Mouse (Mus musculus) stomach, adult 2 months (tissue): ENCODE measurements around the gene Olfr1178. TPM values are rescaled to one million over a fixed set of nuclear protein-coding genes. Genes with fewer than 3 reads are reported as not detected.

ENCODE experiments used
- polyA plus RNA-seq: library from polyadenylated mRNA; depleted of rRNA; stranded (reverse); fragments of >200 nt; gene quantifications from 2 replicates; pipeline ENCODE4 v1.2.3, GENCODE M21; 2012; rRNA removed

Olfr1178 gene
- polyA plus RNA-seq = not detected in 2 replicates

DNA sequence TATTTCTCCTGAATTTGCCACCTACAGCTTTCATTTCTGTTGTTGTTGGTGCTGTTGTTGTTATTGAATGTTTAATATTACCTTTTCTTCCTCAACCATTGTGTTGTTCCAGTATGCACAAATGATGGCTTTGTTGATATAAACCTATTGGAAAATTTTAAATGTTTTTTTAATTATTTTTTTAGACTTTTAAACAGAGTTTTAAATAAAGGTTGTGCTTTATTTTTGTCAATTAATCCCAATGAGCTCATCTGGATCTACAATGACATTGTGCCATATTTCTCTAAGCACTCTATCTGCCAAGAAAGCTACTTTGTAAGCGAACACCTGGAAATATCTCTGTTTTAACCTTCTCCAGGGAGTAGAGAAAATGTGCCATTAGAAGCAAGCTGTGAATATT lies at the start of gene Olfr1178:
Gene Olfr1178, plus strand, starts transcription at position 301 of the 400 bp plus-strand sequence.

DNA sequence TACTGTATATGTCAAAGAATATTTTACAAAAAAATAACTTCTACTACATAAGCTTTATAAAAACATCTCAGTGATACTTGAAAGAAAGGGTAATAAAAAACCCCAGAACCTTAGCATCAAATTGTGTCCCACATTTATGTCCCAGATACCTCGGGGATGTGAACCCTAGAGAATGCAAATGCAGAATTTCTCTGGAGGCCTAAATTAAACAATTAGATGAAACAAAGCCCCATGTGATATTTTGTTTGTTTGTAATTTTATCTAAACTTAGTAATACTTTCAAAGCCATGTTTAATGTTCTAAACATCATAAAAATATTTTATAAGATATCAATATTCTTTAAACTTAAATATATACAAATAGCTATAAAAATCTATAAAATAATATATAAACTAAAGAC lies 40.5 kb upstream of the Olfr1178 start, which contains the start of gene Olfr1177-ps:
Gene Olfr1177-ps, minus strand, starts transcription at position 101 of the 400 bp plus-strand sequence.

DNA sequence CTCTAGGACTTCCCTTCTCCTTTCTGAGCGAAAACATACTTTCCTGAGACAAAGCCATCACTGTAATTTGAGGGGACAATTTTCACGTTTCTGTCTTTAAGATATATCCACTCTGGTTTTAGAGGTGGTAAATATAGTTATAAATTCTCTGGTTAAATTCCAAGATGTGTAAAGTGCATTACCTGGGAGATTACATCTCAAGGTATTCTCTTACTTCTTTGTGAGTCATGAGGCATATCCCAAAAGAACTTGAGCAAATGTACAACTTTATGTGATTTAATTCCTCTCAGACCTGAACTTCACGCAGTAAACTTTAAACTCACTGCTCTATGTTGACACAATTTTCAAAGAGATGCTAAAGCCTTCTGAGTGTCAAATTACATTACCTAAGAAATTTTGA lies 19.5 kb downstream of the Olfr1178 start, which contains the start of gene Olfr1179:
Gene Olfr1179, minus strand, starts transcription at position 101 of the 400 bp plus-strand sequence.

DNA sequence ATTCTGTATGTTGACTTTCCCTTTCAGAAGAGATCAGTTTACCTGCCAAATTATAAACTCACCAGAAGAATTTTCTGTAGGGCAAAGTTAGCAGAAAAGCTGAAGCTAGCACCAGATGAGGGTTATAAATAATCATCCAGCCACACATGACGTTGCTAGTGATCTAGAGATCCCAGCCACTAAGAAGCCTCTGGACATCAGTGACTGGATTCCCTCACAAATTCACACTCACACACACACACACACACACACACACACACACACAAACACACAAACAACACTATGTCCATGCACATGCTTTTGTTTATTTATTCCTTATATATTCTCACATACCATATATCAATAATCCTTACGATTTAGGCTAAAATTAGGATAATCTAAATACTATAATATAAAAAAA lies 32.2 kb downstream of the Olfr1178 start, which contains the start of gene Olfr1180:
Gene Olfr1180, minus strand, starts transcription at position 101 of the 400 bp plus-strand sequence.

DNA sequence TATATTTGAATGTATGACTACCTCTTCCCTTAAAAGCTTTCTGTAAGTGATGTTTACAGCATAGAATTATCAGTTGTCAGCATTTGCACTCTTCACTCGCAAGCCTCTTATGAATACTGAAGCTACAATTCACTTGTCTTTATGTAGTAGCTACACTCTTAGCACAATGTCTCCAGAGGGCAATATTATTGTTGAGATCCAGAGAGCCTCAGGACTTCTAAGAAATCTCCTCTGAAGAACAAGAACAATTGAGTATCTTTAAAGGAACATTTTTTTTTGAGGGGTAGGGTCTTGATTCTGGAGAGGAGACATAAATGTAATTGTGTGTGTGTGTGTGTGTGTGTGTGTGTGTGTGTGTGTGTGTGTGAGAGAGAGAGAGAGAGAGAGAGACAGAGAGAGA lies 39.2 kb downstream of the Olfr1178 start, which contains the start of gene Olfr1181:
Gene Olfr1181, minus strand, starts transcription at position 101 of the 400 bp plus-strand sequence.

DNA sequence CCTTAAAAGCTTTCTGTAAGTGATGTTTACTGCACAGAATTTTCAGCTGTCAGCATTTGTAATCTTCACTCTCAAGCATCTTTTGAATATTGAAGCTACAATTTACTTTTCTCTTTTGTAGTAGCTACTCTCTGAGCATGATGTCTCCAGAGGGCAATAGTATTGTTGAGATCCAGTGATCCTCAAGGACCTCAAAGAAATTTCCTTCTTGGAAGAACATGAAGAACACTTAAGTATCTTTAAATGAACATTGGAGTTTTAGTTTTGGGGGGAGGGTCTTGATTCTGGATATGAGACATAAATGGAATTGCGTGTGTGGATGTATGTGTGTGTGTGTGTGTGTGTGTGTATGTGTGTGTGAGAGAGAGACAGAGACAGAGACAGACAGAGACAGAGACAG lies 62.2 kb downstream of the Olfr1178 start, which contains the start of gene Gm13757:
Gene Gm13757, minus strand, starts transcription at position 101 of the 400 bp plus-strand sequence.

Other genes with a start within 250 kb of the Olfr1178 start
- gene Olfr1167, start 231.9 kb upstream of the Olfr1178 start, polyA plus RNA-seq = not detected in 2 replicates
- not detected in 2 replicates for gene Olfr1168, start 205.2 kb upstream of the Olfr1178 start, polyA plus RNA-seq
- gene Olfr1170, start 158.7 kb upstream of the Olfr1178 start, polyA plus RNA-seq = not detected in 2 replicates
- gene Olfr1173, start 107.2 kb upstream of the Olfr1178 start, polyA plus RNA-seq = not detected in 2 replicates
- not detected in 2 replicates for gene Olfr1174-ps, start 71.9 kb upstream of the Olfr1178 start, polyA plus RNA-seq
- not detected in 2 replicates for gene Olfr1175-ps, start 59.8 kb upstream of the Olfr1178 start, polyA plus RNA-seq
- gene Olfr1176, start 50.3 kb upstream of the Olfr1178 start, polyA plus RNA-seq = not detected in 2 replicates
- not detected in 2 replicates for gene Olfr1177-ps, start 40.6 kb upstream of the Olfr1178 start, polyA plus RNA-seq
- gene Olfr1179, start 19.4 kb downstream of the Olfr1178 start, polyA plus RNA-seq = not detected in 2 replicates
- gene Olfr1180, start 32.1 kb downstream of the Olfr1178 start, polyA plus RNA-seq = not detected in 2 replicates
- gene Olfr1181, start 39.1 kb downstream of the Olfr1178 start, polyA plus RNA-seq = not detected in 2 replicates
- gene Gm13757, start 62.1 kb downstream of the Olfr1178 start, polyA plus RNA-seq = not detected in 2 replicates
- gene Olfr1183, start 67.8 kb downstream of the Olfr1178 start, polyA plus RNA-seq = not detected in 2 replicates
- gene Olfr1184, start 96.5 kb downstream of the Olfr1178 start, polyA plus RNA-seq = not detected in 2 replicates
- not detected in 2 replicates for gene Olfr1185-ps1, start 106.3 kb downstream of the Olfr1178 start, polyA plus RNA-seq
- not detected in 2 replicates for gene Olfr1186, start 131.5 kb downstream of the Olfr1178 start, polyA plus RNA-seq
- not detected in 2 replicates for gene Olfr1188, start 169.9 kb downstream of the Olfr1178 start, polyA plus RNA-seq
- not detected in 2 replicates for gene Olfr1189, start 199.4 kb downstream of the Olfr1178 start, polyA plus RNA-seq